Mouse (Mus musculus) adrenal gland, adult 18-20 months (tissue): Measurements from ENCODE around the gene Tspear. TPM values are rescaled to one million over a fixed set of nuclear protein-coding genes. Genes with fewer than 3 reads are reported as not detected.
A peak's percentile ranks its signal among the peaks of the same experiment; 100 is the strongest.

ENCODE experiments used
- DNase-seq, 2 experiments: peaks; one replicate each; pipeline ENCODE4 v3.0.0; 2021 to 2022; ENCODE audit warnings: low spot score in 2 of 2
- microRNA-seq, 2 experiments: library from miRNA; unstranded; fragments of <30 nt; microRNA quantifications; one replicate each; pipeline ENCODE4 v1.2.0; 2021; ENCODE audit warnings: borderline number of aligned reads in 2 of 2
- total RNA-seq, 2 experiments: library from RNA; stranded (reverse); gene quantifications; 1 replicate in 1 of 2; 2 replicates in 1 of 2; pipeline ENCODE4 v1.2.3; 2021

The Tspear gene
- total RNA-seq, 2 experiments from 2014 or later, result 0.27 to 0.51 TPM

DNA sequence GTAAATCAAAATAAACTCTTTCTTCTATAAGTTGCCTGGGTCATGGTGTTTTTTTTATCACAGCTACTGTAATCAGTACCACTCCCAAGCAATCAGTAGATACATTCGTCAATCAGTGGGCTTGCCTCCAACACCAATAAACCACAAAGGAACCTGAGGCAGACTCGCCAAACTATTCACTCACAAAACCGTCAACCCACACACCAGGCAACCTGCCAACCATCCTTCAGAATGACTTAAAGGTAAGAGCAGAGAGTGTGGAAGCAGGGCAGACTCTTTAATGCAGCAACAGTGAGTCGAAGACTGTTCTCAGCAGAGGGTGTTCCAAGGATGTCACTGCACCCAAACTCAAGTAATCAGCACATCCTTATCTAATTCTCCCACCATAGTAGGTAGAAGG lies 236.3 kb downstream of the Tspear start:
- DNase-seq, result no peak

DNA sequence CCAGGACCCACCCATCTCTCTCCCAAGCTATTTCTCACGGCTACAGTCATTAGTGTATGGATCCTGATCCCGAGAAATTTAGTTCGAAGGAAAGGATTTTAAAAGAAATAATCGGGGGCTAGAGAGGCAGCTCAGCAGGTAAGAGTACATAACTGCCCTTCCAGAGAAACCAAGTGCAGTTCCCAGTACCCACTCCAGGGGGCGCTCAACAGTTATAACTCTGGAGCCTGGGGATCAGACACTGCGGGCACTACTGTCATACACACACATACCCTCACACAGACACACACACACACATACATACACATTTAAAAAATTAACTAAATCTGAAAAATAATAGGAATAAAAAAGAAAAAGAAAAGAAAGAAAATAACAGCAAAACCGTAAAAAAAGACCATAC lies 239.8 kb downstream of the Tspear start:
- DNase-seq, result peak; percentile 56 to 71

DNA sequence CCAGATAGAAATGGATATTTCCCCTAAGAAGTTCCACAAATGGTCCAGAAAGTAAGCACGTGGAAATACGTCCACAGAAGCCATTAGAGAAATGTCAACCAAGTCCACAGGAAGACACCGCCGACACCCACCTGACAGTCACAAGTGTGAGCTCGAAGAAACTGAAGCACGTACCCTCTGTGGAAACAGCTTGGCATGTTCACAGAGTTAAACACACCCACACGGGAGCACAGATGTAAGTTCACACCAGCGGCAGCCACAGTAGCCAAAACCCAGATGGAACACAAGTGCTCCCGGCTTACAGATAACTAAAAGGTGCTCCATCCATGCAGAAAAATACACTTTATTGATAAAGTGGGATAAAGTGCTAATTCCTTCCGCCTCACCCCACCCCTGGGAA lies 241.0 kb downstream of the Tspear start:
- no peak for DNase-seq

Small RNA genes lying within 50 kb of the gene (microRNA-seq; reads per million reads assigned to microRNA genes)
- gene Mir1930, result 2.4 to 10.4 reads per million in 2 experiments

Other genes with a start within 250 kb of the Tspear start
- 10 to 100 TPM; 19.5 to 21.9 TPM for gene Fam207a, start 170.8 kb upstream of the Tspear start, total RNA-seq
- 10 to 100 TPM in 1 of 2 experiments, 1 to 10 TPM in 1; 7.8 to 16.2 TPM for gene Itgb2, start 156.3 kb upstream of the Tspear start, total RNA-seq
- gene Pttg1ip, start 104.8 kb upstream of the Tspear start, total RNA-seq, result 100 to 1,000 TPM; 175 to 203 TPM
- 10 to 100 TPM; 91.8 to 98.8 TPM for gene Sumo3, start 80.5 kb upstream of the Tspear start, total RNA-seq
- gene Gm49325, start 80.4 kb upstream of the Tspear start, total RNA-seq, result 10 to 100 TPM; 13.1 to 17.1 TPM
- 10 to 100 TPM; 67.2 to 74.1 TPM for gene Ube2g2, start 64.3 kb upstream of the Tspear start, total RNA-seq
- gene Gm19402, start 4.2 kb downstream of the Tspear start, total RNA-seq, result not detected
- not detected for gene Gm9508, start 10.7 kb downstream of the Tspear start, total RNA-seq
- gene Gm10272, start 20.1 kb downstream of the Tspear start, total RNA-seq, result not detected
- not detected for gene Gm10024, start 24.9 kb downstream of the Tspear start, total RNA-seq
- not detected for gene Gm10142, start 29.2 kb downstream of the Tspear start, total RNA-seq
- gene Krtap12-1, start 34.0 kb downstream of the Tspear start, total RNA-seq, result not detected
- not detected for gene Gm10100, start 39.9 kb downstream of the Tspear start, total RNA-seq
- gene Gm18596, start 56.1 kb downstream of the Tspear start, total RNA-seq, result not detected
- gene Gm9736, start 64.8 kb downstream of the Tspear start, total RNA-seq, result not detected
- not detected for gene Gm3233, start 73.1 kb downstream of the Tspear start, total RNA-seq
- not detected for gene Gm3238, start 84.8 kb downstream of the Tspear start, total RNA-seq
- gene Gm7138, start 90.4 kb downstream of the Tspear start, total RNA-seq, result not detected
- gene Gm3250, start 96.0 kb downstream of the Tspear start, total RNA-seq, result not detected
- gene Gm7137, start 101.6 kb downstream of the Tspear start, total RNA-seq, result not detected
- gene Gm9639, start 108.5 kb downstream of the Tspear start, total RNA-seq, result not detected
- gene Gm19668, start 112.6 kb downstream of the Tspear start, total RNA-seq, result not detected
- not detected for gene Gm9507, start 125.3 kb downstream of the Tspear start, total RNA-seq
- not detected for gene Gm2696, start 128.1 kb downstream of the Tspear start, total RNA-seq
- not detected for gene Krtap10-4, start 140.5 kb downstream of the Tspear start, total RNA-seq
- not detected for gene Krtap10-10, start 149.4 kb downstream of the Tspear start, total RNA-seq
- gene Gm36176, start 160.2 kb downstream of the Tspear start, total RNA-seq, result not detected
- gene Gm10318, start 166.3 kb downstream of the Tspear start, total RNA-seq, result not detected
- gene Gm3285, start 175.4 kb downstream of the Tspear start, total RNA-seq, result not detected
- 1 to 10 TPM; 3.9 to 6.8 TPM for gene Lrrc3, start 216.0 kb downstream of the Tspear start, total RNA-seq